Mouse (Mus musculus) gastrocnemius, postnatal 4 days (tissue): Measurements from ENCODE around the gene Il4. TPM values are rescaled to one million over a fixed set of nuclear protein-coding genes. Genes with fewer than 3 reads are reported as not detected.
"Not testable (repeated sequence)": the region's sequence is repeated elsewhere in the genome, so short reads cannot be mapped to it uniquely, and the experiment has no call there.

Source experiments
- DNase-seq, 2 experiments: peaks; one replicate each; pipeline ENCODE4 v3.0.0; 2021 to 2022; ENCODE audit warnings: low spot score in 2 of 2, mixed read lengths in 2 of 2
- total RNA-seq, 2 experiments: library from RNA; stranded (reverse); gene quantifications; 2 replicates each; pipeline ENCODE4 v1.2.3; 2021

Il4 gene
- total RNA-seq, 2 experiments from 2014 or later = 0.65 TPM; not detected in 1

GRCm38 (mm10) chr11:53567224-53568014 lies 51.0 kb downstream of the Il4 start, which contains the start of gene Kif3a:
Kif3a (plus strand) TSS chr11:53567379.
- peak; percentile 82 to 92 for DNase-seq

- DNase-seq = no peak
Observed at GRCm38 (mm10) chr11:53566646-53567045, 51.8 kb downstream of the Il4 start.

GRCm38 (mm10) chr11:53561986-53562385 lies 56.5 kb downstream of the Il4 start:
- DNase-seq = no peak

- not testable (repeated sequence) for DNase-seq
Observed at GRCm38 (mm10) chr11:53559980-53560379, 58.5 kb downstream of the Il4 start.

GRCm38 (mm10) chr11:53557992-53558391 lies 60.5 kb downstream of the Il4 start:
- DNase-seq = not testable (repeated sequence)

- DNase-seq = not testable (repeated sequence)
Observed at GRCm38 (mm10) chr11:53556529-53556928, 61.9 kb downstream of the Il4 start.

Other genes with a start within 250 kb of the Il4 start
- not detected for gene Leap2, start 195.5 kb downstream of the Il4 start, total RNA-seq
- gene Uqcrq, start 187.8 kb downstream of the Il4 start, total RNA-seq = 100 to 1,000 TPM; 694 to 764 TPM
- gene Gdf9, start 187.6 kb downstream of the Il4 start, total RNA-seq = 1 to 10 TPM in 1 of 2 experiments, under 1 TPM in 1; 0.86 to 1.0 TPM
- not detected for gene Gm10447, start 161.6 kb downstream of the Il4 start, total RNA-seq
- gene Shroom1, start 161.5 kb downstream of the Il4 start, total RNA-seq = under 1 TPM; 0.49 to 0.81 TPM
- not detected for gene Gm9837, start 148.2 kb downstream of the Il4 start, total RNA-seq
- gene Gm9945, start 138.5 kb downstream of the Il4 start, total RNA-seq = not detected
- gene Sowaha, start 138.4 kb downstream of the Il4 start, total RNA-seq = under 1 TPM; 0.16 to 0.25 TPM
- 10 to 100 TPM; 85.8 to 88.6 TPM for gene Sept8, start 99.4 kb downstream of the Il4 start, total RNA-seq
- gene Kif3a, start 51.3 kb downstream of the Il4 start, total RNA-seq = 10 to 100 TPM; 15.9 to 18.2 TPM
- gene Il13, start 16.0 kb upstream of the Il4 start, total RNA-seq = not detected
- gene Rad50, start 88.7 kb upstream of the Il4 start, total RNA-seq = 10 to 100 TPM; 13.0 to 15.6 TPM
- gene Il5, start 102.1 kb upstream of the Il4 start, total RNA-seq = not detected
- gene Irf1, start 151.3 kb upstream of the Il4 start, total RNA-seq = 10 to 100 TPM; 16.1 to 17.0 TPM
- under 1 TPM; 0.31 to 0.32 TPM for gene Gm17334, start 154.5 kb upstream of the Il4 start, total RNA-seq
- gene Gm12216, start 240.6 kb upstream of the Il4 start, total RNA-seq = 1 to 10 TPM; 3.2 to 4.6 TPM